Mouse (Mus musculus) liver, embryonic 14.5 days (tissue): ENCODE data around the gene Ccdc152. TPM values are rescaled to one million over a fixed set of nuclear protein-coding genes. Genes with fewer than 3 reads are reported as not detected.

Experiments
- ATAC-seq: fragments of 200-750 bp; cut with Nextera tagmentation; 2 replicates; pipeline ENCODE4 v1.8.0; 2017; ENCODE audit warnings: moderate number of reproducible peaks, mild to moderate bottlenecking, moderate library complexity; ENCODE audit not compliant: insufficient read depth
- DNase-seq, 3 experiments: peaks; one replicate each; pipeline ENCODE4 v3.0.0-alpha.2; 2012 to 2013; ENCODE audit warnings: low read depth in 3 of 3, low spot score in 3 of 3
- H3K27ac ChIP-seq: fragments of 300-500 bp; sonication (generic); 2 replicates; pipeline ENCODE4 v1.5.1; 2014; ENCODE audit warnings: moderate library complexity, mild to moderate bottlenecking, control low read depth, inconsistent platforms
- H3K27me3 ChIP-seq: fragments of 300-500 bp; sonication (generic); 2 replicates; pipeline ENCODE4 v1.6.1; 2014; ENCODE audit warnings: mild to moderate bottlenecking, low read length, moderate library complexity; ENCODE audit not compliant: control insufficient read depth, insufficient read depth
- H3K36me3 ChIP-seq: fragments of 300-500 bp; sonication (generic); replicated peaks from 2 replicates; pipeline ENCODE4 v1.6.1; 2014; ENCODE audit warnings: low read depth; ENCODE audit not compliant: control insufficient read depth, insufficient read depth
- H3K4me1 ChIP-seq, 2 experiments: fragments of 200-500 bp in 1 of 2; fragments of 300-500 bp in 1 of 2; sonication (generic) in 1 of 2; replicated peaks; 2 replicates each; pipeline ENCODE4 v1.6.1; 2012 to 2014; ENCODE audit warnings: antibody characterized with exemption in 1 of 2, inconsistent platforms in 1 of 2, low read length in 1 of 2; ENCODE audit not compliant: control insufficient read depth in 2 of 2, insufficient read depth in 2 of 2
- H3K4me2 ChIP-seq: fragments of 300-500 bp; sonication (generic); 2 replicates; pipeline ENCODE4 v1.6.1; 2014; ENCODE audit warnings: low read depth, mild to moderate bottlenecking, control low read depth, moderate library complexity
- H3K4me3 ChIP-seq, 2 experiments: fragments of 200-500 bp in 1 of 2; fragments of 300-500 bp in 1 of 2; sonication (generic) in 1 of 2; 2 replicates each; pipeline ENCODE4 v1.5.1; 2012 to 2014; ENCODE audit warnings: low read depth in 2 of 2, low read length in 2 of 2, mild to moderate bottlenecking in 2 of 2, control low read depth in 1 of 2, inconsistent platforms in 1 of 2, moderate library complexity in 1 of 2; ENCODE audit not compliant: insufficient read depth in 1 of 2
- H3K9ac ChIP-seq: fragments of 300-500 bp; sonication (generic); replicated peaks from 2 replicates; pipeline ENCODE4 v1.6.1; 2014; ENCODE audit warnings: mild to moderate bottlenecking, control low read depth, moderate library complexity
- H3K9me3 ChIP-seq: fragments of 300-500 bp; sonication (generic); 2 replicates; pipeline ENCODE4 v1.6.1; 2016; ENCODE audit warnings: low read length, mixed read lengths; ENCODE audit not compliant: control insufficient read depth
- CTCF ChIP-seq: IDR thresholded peaks from 2 replicates; pipeline ENCODE4 v1.5.1; 2016; ENCODE audit warnings: antibody characterized with exemption, low read depth, control low read depth
- EP300 ChIP-seq: IDR thresholded peaks from 2 replicates; pipeline ENCODE4 v1.6.1; 2016; ENCODE audit warnings: antibody characterized with exemption, low read depth
- WGBS: fragments of 180-500 bp; shearing (Covaris S2); extraction: QIAGEN DNeasy Blood & Tissue Kit; methylation state at CpG from one replicate; pipeline ENCODE4 v1.1.7; 2014; ENCODE audit not compliant: insufficient replicate concordance; 5-methylcytosine and 5-hydroxymethylcytosine counted together
- polyA plus RNA-seq, 2 experiments: library from polyadenylated mRNA; depleted of rRNA in 1 of 2; stranded (reverse) in 1 of 2; unstranded in 1 of 2; fragments of >200 nt; fragmentation: Nextera tagmentation in 1 of 2; extraction: Ambion mirVana in 1 of 2; gene quantifications; 2 replicates each; pipeline versions ENCODE4 v1.2.1 to v1.2.3; 2012 to 2014

Ccdc152 gene
- polyA plus RNA-seq, 2 experiments = 0.56 to 2.7 TPM

DNA sequence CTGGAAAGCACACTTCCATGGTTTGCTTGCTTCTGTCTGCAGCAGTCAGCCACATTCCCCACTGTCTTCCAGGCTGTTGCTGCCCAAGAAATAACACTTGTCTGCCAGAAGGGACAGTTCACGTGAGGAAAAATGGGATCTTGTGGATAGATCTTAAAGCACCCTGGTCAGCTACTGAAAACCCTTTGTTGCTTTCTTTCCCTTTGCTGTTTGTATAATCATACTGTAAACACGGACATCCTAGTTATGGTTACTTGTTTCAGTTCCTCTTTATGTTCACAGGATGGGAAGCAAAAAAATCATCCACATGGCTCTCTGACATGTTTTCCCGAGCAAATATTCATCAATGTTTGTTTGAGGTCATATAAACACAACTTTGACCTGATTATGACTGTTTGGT, 36.5 kb upstream of the Ccdc152 start:
- TF ChIP-seq EP300 (no peak), CTCF (no peak)
- no peaks in the 10 kb centered on the region for H3K36me3 ChIP-seq
- 43% methylated on average over 3 of the region's 3 CpGs for WGBS
- no peak overlapping the region for H3K9ac ChIP-seq
- H3K4me3 ChIP-seq = no peak overlapping the region
- H3K27me3 ChIP-seq = no peaks in the 10 kb centered on the region
- H3K27ac ChIP-seq = no peak overlapping the region
- ATAC-seq (no peak), DNase-seq (no peak)
- no peak overlapping the region for H3K4me2 ChIP-seq
- H3K9me3 ChIP-seq = no peaks in the 10 kb centered on the region
- H3K4me1 ChIP-seq = no peaks in the 10 kb centered on the region

DNA sequence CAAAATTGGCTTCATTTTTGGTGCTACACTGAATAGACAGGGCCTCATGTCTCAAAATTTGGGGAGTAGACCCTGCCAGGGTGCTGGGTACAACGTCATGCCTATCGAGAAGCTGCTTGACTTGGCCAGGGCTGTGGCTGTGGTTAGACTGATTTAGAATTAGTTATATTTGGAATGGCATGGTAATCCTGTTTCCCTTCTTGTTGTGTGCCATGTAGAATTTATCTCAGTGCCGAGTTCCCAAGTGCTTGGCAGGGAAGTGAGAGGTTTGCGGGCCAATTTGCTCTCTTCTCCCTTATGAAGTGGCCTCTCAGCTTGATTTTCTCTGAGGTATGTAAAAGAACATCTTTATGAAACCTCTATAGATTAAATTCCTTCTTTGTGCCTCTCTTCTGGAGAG, 29.2 kb upstream of the Ccdc152 start:
- no peak overlapping the region for H3K4me3 ChIP-seq
- no peak overlapping the region for H3K4me2 ChIP-seq
- ATAC-seq = no peak
- H3K27ac ChIP-seq = no peak overlapping the region
- no peak overlapping the region for H3K9ac ChIP-seq
- no peaks in the 10 kb centered on the region for H3K27me3 ChIP-seq
- TF ChIP-seq EP300 (no peak), CTCF (no peak)
- H3K9me3 ChIP-seq = no peaks in the 10 kb centered on the region
- no peaks in the 10 kb centered on the region for H3K4me1 ChIP-seq
- no peak for DNase-seq
- WGBS = 68% methylated on average over 4 of the region's 4 CpGs
- H3K36me3 ChIP-seq = no peaks in the 10 kb centered on the region

DNA sequence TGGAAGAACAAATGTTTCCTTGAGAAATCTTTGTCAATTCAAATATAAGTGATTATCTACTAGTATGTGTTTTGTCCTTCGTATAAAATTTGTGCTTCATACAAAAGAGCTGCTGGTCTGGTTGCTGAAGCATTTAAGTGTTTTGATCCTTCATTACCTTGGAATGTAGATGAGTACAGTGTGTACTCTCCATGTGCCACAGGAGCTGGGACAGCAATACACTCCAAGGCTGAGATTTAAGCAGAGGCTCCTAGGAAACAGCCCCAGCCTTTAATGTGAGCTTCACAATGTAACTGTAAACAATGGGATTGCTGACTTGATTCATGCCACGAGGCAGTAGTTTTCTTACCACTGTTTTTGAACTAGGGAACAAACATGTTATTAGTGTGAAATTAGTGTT, 28.5 kb upstream of the Ccdc152 start:
- no peak overlapping the region for H3K4me2 ChIP-seq
- no peaks in the 10 kb centered on the region for H3K4me1 ChIP-seq
- DNase-seq = no peak
- H3K27me3 ChIP-seq = no peaks in the 10 kb centered on the region
- WGBS = 65% methylated on average over 2 of the region's 2 CpGs
- no peak overlapping the region for H3K27ac ChIP-seq
- H3K36me3 ChIP-seq = no peaks in the 10 kb centered on the region
- no peak for ATAC-seq
- H3K4me3 ChIP-seq = no peak overlapping the region
- H3K9ac ChIP-seq = no peak overlapping the region
- TF ChIP-seq CTCF (no peak), EP300 (no peak)
- H3K9me3 ChIP-seq = no peaks in the 10 kb centered on the region

DNA sequence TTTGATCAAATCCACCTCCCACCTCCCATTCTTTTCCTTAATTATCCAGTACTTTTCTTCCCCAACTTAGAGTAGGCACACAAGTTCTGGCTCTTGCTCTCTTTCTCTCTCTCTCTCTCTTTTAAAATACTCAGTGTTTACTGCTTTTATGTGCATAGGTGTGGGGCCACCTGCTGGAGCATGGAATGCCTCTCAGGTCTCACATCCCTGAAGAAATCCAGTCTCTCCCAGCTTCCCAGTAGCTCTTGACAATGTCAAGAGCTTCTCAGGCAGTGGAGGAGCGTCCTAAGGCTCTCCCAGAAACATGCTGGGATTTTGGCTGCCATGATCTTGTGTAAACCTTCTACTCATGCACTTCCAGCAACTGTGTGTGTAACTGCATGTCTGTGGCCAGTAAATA, 27.0 kb upstream of the Ccdc152 start:
- WGBS = 33% methylated on average over 1 of the region's 1 CpGs

GRCm38 (mm10) chr15:3323041-3323440, 19.7 kb upstream of the Ccdc152 start:
- Histone ChIP-seq H3K4me2 (no peak overlapping the region), H3K27me3 (no peaks in the 10 kb centered on the region), H3K4me3 (no peak overlapping the region), H3K36me3 (no peaks in the 10 kb centered on the region), H3K4me1 (no peaks in the 10 kb centered on the region), H3K9ac (no peak overlapping the region), H3K9me3 (no peaks in the 10 kb centered on the region), H3K27ac (no peak overlapping the region)
- DNase-seq (no peak), ATAC-seq (no peak)
- TF ChIP-seq EP300 (no peak), CTCF (no peak)

More for the DNA sequence above, 27.0 kb upstream of the Ccdc152 start:
- Histone ChIP-seq H3K4me2 (no peak overlapping the region), H3K9me3 (no peaks in the 10 kb centered on the region), H3K27ac (no peak overlapping the region), H3K4me1 (no peaks in the 10 kb centered on the region), H3K27me3 (no peaks in the 10 kb centered on the region), H3K36me3 (no peaks in the 10 kb centered on the region), H3K4me3 (no peak overlapping the region), H3K9ac (no peak overlapping the region)
- DNase-seq (no peak), ATAC-seq (no peak)
- TF ChIP-seq EP300 (no peak), CTCF (no peak)

GRCm38 (mm10) chr15:3319929-3320328, 16.6 kb upstream of the Ccdc152 start:
- H3K9ac ChIP-seq = no peak overlapping the region
- H3K9me3 ChIP-seq = no peaks in the 10 kb centered on the region
- no peak for DNase-seq
- H3K27ac ChIP-seq = no peak overlapping the region
- H3K4me2 ChIP-seq = no peak overlapping the region
- H3K4me3 ChIP-seq = no peak overlapping the region
- H3K4me1 ChIP-seq = no peaks in the 10 kb centered on the region
- no peaks in the 10 kb centered on the region for H3K36me3 ChIP-seq
- TF ChIP-seq CTCF (no peak), EP300 (no peak)
- 71% methylated on average over 9 of the region's 9 CpGs for WGBS
- no peak for ATAC-seq
- H3K27me3 ChIP-seq = no peaks in the 10 kb centered on the region
